Mouse (Mus musculus): ENCODE measurements at regions not wholly inside any gene's neighbourhood (a gene's known extent, or its start where the extent isn't known, plus 50 kb on each side); places are given as distances from the start of the nearest gene placed in this dataset.

GRCm38 (mm10) chr12:13844532-13845485 lies 307.0 kb downstream of the Fam84a start:
- Histone ChIP-seq H3K4me1 (ENCODE audit: control insufficient read depth, insufficient read depth, low read length) (peaks cover 9% of the 10 kb centered on the region), H3K27me3 (ENCODE audit: control insufficient read depth, insufficient read depth, low read length) (no peaks in the 10 kb centered on the region), H3K36me3 (ENCODE audit: control insufficient read depth, insufficient read depth) (no peaks in the 10 kb centered on the region), H3K4me2 (ENCODE audit: low read depth, low read length) (no peak overlapping the region), H3K4me3 (ENCODE audit: low read length) (no peak overlapping the region), H3K9ac (ENCODE audit: low read length) (no peak overlapping the region), H3K9me3 (replicated peaks; ENCODE audit: control insufficient read depth, low read length) (peaks cover 2% of the 10 kb centered on the region; the same call in 1 of the 2 replicates), H3K27ac (ENCODE audit: low read length) (peak overlapping the region; percentile 68)
- WGBS: 31% methylated on average over 13 of the region's 13 CpGs
- ATAC-seq (replicated peaks; ENCODE audit: extremely low read depth, insufficient read depth, low FRiP score): peak; percentile 88

GRCm38 (mm10) chr12:13843423-13844080 lies 308.3 kb downstream of the Fam84a start:
- Histone ChIP-seq H3K4me3 (ENCODE audit: low read length) (no peak overlapping the region), H3K27me3 (ENCODE audit: control insufficient read depth, insufficient read depth, low read length) (no peaks in the 10 kb centered on the region), H3K4me1 (ENCODE audit: control insufficient read depth, insufficient read depth, low read length) (peaks cover 9% of the 10 kb centered on the region), H3K9me3 (replicated peaks; ENCODE audit: control insufficient read depth, low read length) (peaks cover 2% of the 10 kb centered on the region; the same call in 1 of the 2 replicates), H3K4me2 (ENCODE audit: low read depth, low read length) (no peak overlapping the region), H3K27ac (ENCODE audit: low read length) (no peak overlapping the region), H3K9ac (ENCODE audit: low read length) (no peak overlapping the region), H3K36me3 (ENCODE audit: control insufficient read depth, insufficient read depth) (no peaks in the 10 kb centered on the region)
- WGBS: 61% methylated on average over 5 of the region's 5 CpGs
- ATAC-seq (replicated peaks; ENCODE audit: extremely low read depth, insufficient read depth, low FRiP score): no peak

- Histone ChIP-seq H3K4me3 (ENCODE audit: low read length) (no peak overlapping the region), H3K27ac (ENCODE audit: low read length) (no peak overlapping the region), H3K36me3 (ENCODE audit: control insufficient read depth, insufficient read depth) (no peaks in the 10 kb centered on the region), H3K9me3 (replicated peaks; ENCODE audit: control insufficient read depth, low read length) (no peaks in the 10 kb centered on the region), H3K27me3 (ENCODE audit: control insufficient read depth, insufficient read depth, low read length) (no peaks in the 10 kb centered on the region), H3K4me2 (ENCODE audit: low read depth, low read length) (no peak overlapping the region), H3K9ac (ENCODE audit: low read length) (no peak overlapping the region), H3K4me1 (ENCODE audit: control insufficient read depth, insufficient read depth, low read length) (peaks cover 9% of the 10 kb centered on the region)
- 68% methylated on average over 1 of the region's 1 CpGs for WGBS
- ATAC-seq (replicated peaks; ENCODE audit: extremely low read depth, insufficient read depth, low FRiP score): no peak
These were observed 310.6 kb downstream of the Fam84a start for GRCm38 (mm10) chr12:13841238-13841637.

- H3K4me1 ChIP-seq (ENCODE audit: control insufficient read depth, insufficient read depth, low read length): no peaks in the 10 kb centered on the region
- no peaks in the 10 kb centered on the region for H3K9me3 ChIP-seq (replicated peaks; ENCODE audit: control insufficient read depth, low read length)
- no peak overlapping the region for H3K4me3 ChIP-seq (ENCODE audit: low read length)
- H3K36me3 ChIP-seq (ENCODE audit: control insufficient read depth, insufficient read depth): no peaks in the 10 kb centered on the region
- no peak overlapping the region for H3K4me2 ChIP-seq (ENCODE audit: low read depth, low read length)
- WGBS: 75% methylated on average over 3 of the region's 3 CpGs
- no peak overlapping the region for H3K9ac ChIP-seq (ENCODE audit: low read length)
- H3K27ac ChIP-seq (ENCODE audit: low read length): no peak overlapping the region
- no peaks in the 10 kb centered on the region for H3K27me3 ChIP-seq (ENCODE audit: control insufficient read depth, insufficient read depth, low read length)
- no peak for ATAC-seq (replicated peaks; ENCODE audit: extremely low read depth, insufficient read depth, low FRiP score)
These were observed 317.1 kb downstream of the Fam84a start for GRCm38 (mm10) chr12:13834723-13835122.

GRCm38 (mm10) chr12:13825899-13826298 lies 326.0 kb downstream of the Fam84a start:
- Histone ChIP-seq H3K4me2 (ENCODE audit: low read depth, low read length) (no peak overlapping the region), H3K9me3 (replicated peaks; ENCODE audit: control insufficient read depth, low read length) (no peaks in the 10 kb centered on the region), H3K4me1 (ENCODE audit: control insufficient read depth, insufficient read depth, low read length) (no peaks in the 10 kb centered on the region), H3K27ac (ENCODE audit: low read length) (no peak overlapping the region), H3K36me3 (ENCODE audit: control insufficient read depth, insufficient read depth) (no peaks in the 10 kb centered on the region), H3K4me3 (ENCODE audit: low read length) (no peak overlapping the region), H3K27me3 (ENCODE audit: control insufficient read depth, insufficient read depth, low read length) (no peaks in the 10 kb centered on the region), H3K9ac (ENCODE audit: low read length) (no peak overlapping the region)
- ATAC-seq (replicated peaks; ENCODE audit: extremely low read depth, insufficient read depth, low FRiP score): no peak

- Histone ChIP-seq H3K36me3 (ENCODE audit: control insufficient read depth, insufficient read depth) (no peaks in the 10 kb centered on the region), H3K9me3 (replicated peaks; ENCODE audit: control insufficient read depth, low read length) (no peaks in the 10 kb centered on the region), H3K27me3 (ENCODE audit: control insufficient read depth, insufficient read depth, low read length) (no peaks in the 10 kb centered on the region), H3K9ac (ENCODE audit: low read length) (no peak overlapping the region), H3K27ac (ENCODE audit: low read length) (no peak overlapping the region), H3K4me1 (ENCODE audit: control insufficient read depth, insufficient read depth, low read length) (no peaks in the 10 kb centered on the region), H3K4me2 (ENCODE audit: low read depth, low read length) (no peak overlapping the region), H3K4me3 (ENCODE audit: low read length) (no peak overlapping the region)
- ATAC-seq (replicated peaks; ENCODE audit: extremely low read depth, insufficient read depth, low FRiP score): no peak
- WGBS: 35% methylated on average over 2 of the region's 2 CpGs
These were observed 336.4 kb downstream of the Fam84a start for GRCm38 (mm10) chr12:13815500-13815899.

GRCm38 (mm10) chr12:13810155-13810515 lies 341.7 kb downstream of the Fam84a start:
- no peaks in the 10 kb centered on the region for H3K9me3 ChIP-seq (replicated peaks; ENCODE audit: control insufficient read depth, low read length)
- no peak overlapping the region for H3K4me3 ChIP-seq (ENCODE audit: low read length)
- H3K4me1 ChIP-seq (ENCODE audit: control insufficient read depth, insufficient read depth, low read length): peaks cover 10% of the 10 kb centered on the region
- ATAC-seq (replicated peaks; ENCODE audit: extremely low read depth, insufficient read depth, low FRiP score): no peak
- no peak overlapping the region for H3K4me2 ChIP-seq (ENCODE audit: low read depth, low read length)
- no peaks in the 10 kb centered on the region for H3K36me3 ChIP-seq (ENCODE audit: control insufficient read depth, insufficient read depth)
- no peak overlapping the region for H3K27ac ChIP-seq (ENCODE audit: low read length)
- H3K27me3 ChIP-seq (ENCODE audit: control insufficient read depth, insufficient read depth, low read length): no peaks in the 10 kb centered on the region
- H3K9ac ChIP-seq (ENCODE audit: low read length): no peak overlapping the region
- WGBS: 87% methylated on average over 2 of the region's 2 CpGs

GRCm38 (mm10) chr12:13809291-13810154 lies 342.3 kb downstream of the Fam84a start:
- Histone ChIP-seq H3K4me1 (ENCODE audit: control insufficient read depth, insufficient read depth, low read length) (peaks cover 10% of the 10 kb centered on the region), H3K4me3 (ENCODE audit: low read length) (no peak overlapping the region), H3K27ac (ENCODE audit: low read length) (peak overlapping the region; percentile 31; the same call in 1 of the 2 replicates), H3K27me3 (ENCODE audit: control insufficient read depth, insufficient read depth, low read length) (no peaks in the 10 kb centered on the region), H3K9ac (ENCODE audit: low read length) (no peak overlapping the region), H3K9me3 (replicated peaks; ENCODE audit: control insufficient read depth, low read length) (no peaks in the 10 kb centered on the region), H3K4me2 (ENCODE audit: low read depth, low read length) (no peak overlapping the region), H3K36me3 (ENCODE audit: control insufficient read depth, insufficient read depth) (no peaks in the 10 kb centered on the region)
- peak; percentile 88 for ATAC-seq (replicated peaks; ENCODE audit: extremely low read depth, insufficient read depth, low FRiP score)
- 55% methylated on average over 6 of the region's 6 CpGs for WGBS
